Mouse (Mus musculus) limb, embryonic 14.5 days (tissue): Measurements from ENCODE around the gene Rps13. TPM values are rescaled to one million over a fixed set of nuclear protein-coding genes. Genes with fewer than 3 reads are reported as not detected.

Experiments
- ATAC-seq: fragments of 200-750 bp; cut with Nextera tagmentation; 2 replicates; pipeline ENCODE4 v1.8.0; 2017; ENCODE audit warnings: low read depth, moderate number of reproducible peaks, moderate TSS enrichment; ENCODE audit not compliant: low FRiP score
- DNase-seq: peaks from one replicate; pipeline ENCODE4 v3.0.0-alpha.2; 2015; ENCODE audit warnings: low spot score
- H3K27ac ChIP-seq: fragments of 300-500 bp; sonication (generic); replicated peaks from 2 replicates; pipeline ENCODE4 v1.5.1; 2014; ENCODE audit warnings: low read depth, mild to moderate bottlenecking, low read length, moderate library complexity, mixed read lengths
- H3K27me3 ChIP-seq: fragments of 300-500 bp; sonication (generic); 2 replicates; pipeline ENCODE4 v1.6.1; 2014; ENCODE audit warnings: low read length, mixed read lengths; ENCODE audit not compliant: control insufficient read depth, insufficient read depth
- H3K36me3 ChIP-seq: fragments of 300-500 bp; sonication (generic); 2 replicates; pipeline ENCODE4 v1.6.1; 2014; ENCODE audit warnings: mild to moderate bottlenecking, low read length, moderate library complexity, mixed read lengths; ENCODE audit not compliant: control insufficient read depth, insufficient read depth
- H3K4me1 ChIP-seq: fragments of 300-500 bp; sonication (generic); 2 replicates; pipeline ENCODE4 v1.6.1; 2014; ENCODE audit warnings: antibody characterized with exemption, low read length, mixed read lengths; ENCODE audit not compliant: control insufficient read depth, insufficient read depth
- H3K4me2 ChIP-seq: fragments of 300-500 bp; sonication (generic); replicated peaks from 2 replicates; pipeline ENCODE4 v1.6.1; 2014; ENCODE audit warnings: low read depth, mild to moderate bottlenecking, low read length, moderate library complexity; ENCODE audit not compliant: severe bottlenecking
- H3K4me3 ChIP-seq: fragments of 300-500 bp; sonication (generic); replicated peaks from 2 replicates; pipeline ENCODE4 v1.5.1; 2014; ENCODE audit warnings: low read length
- H3K9ac ChIP-seq: fragments of 300-500 bp; sonication (generic); 2 replicates; pipeline ENCODE4 v1.6.1; 2014; ENCODE audit warnings: mild to moderate bottlenecking, low read depth, low read length, moderate library complexity; ENCODE audit not compliant: severe bottlenecking
- H3K9me3 ChIP-seq: fragments of 300-500 bp; sonication (generic); 2 replicates; pipeline ENCODE4 v1.6.1; 2016; ENCODE audit warnings: low read length; ENCODE audit not compliant: control insufficient read depth
- POLR2A ChIP-seq: fragments of 200-500 bp; IDR thresholded peaks from 2 replicates; pipeline ENCODE4 v1.8.0; 2012; ENCODE audit warnings: inconsistent platforms, mild to moderate bottlenecking, moderate library complexity, borderline replicate concordance; ENCODE audit not compliant: insufficient read depth, insufficient read length; ENCODE audit errors: extremely low read depth
- WGBS: fragments of 180-500 bp; shearing (Covaris S2); extraction: QIAGEN DNeasy Blood & Tissue Kit; methylation state at CpG from one replicate; pipeline ENCODE4 v1.1.7; 2014; 5-methylcytosine and 5-hydroxymethylcytosine counted together
- polyA plus RNA-seq, 2 experiments: library from polyadenylated mRNA; depleted of rRNA in 1 of 2; stranded (reverse) in 1 of 2; unstranded in 1 of 2; fragments of >200 nt; fragmentation: Nextera tagmentation in 1 of 2; extraction: Ambion mirVana in 1 of 2; gene quantifications; 2 replicates each; pipeline versions ENCODE4 v1.2.1 to v1.2.3; 2012 to 2014

Gene Rps13
- polyA plus RNA-seq, 2 experiments = 1,010 to 1,380 TPM

- Histone ChIP-seq H3K9me3 (no peaks in the 10 kb centered on the region), H3K9ac (no peak overlapping the region), H3K27me3 (no peaks in the 10 kb centered on the region), H3K4me3 (no peak overlapping the region), H3K36me3 (no peaks in the 10 kb centered on the region), H3K27ac (no peak overlapping the region), H3K4me1 (peaks cover 2% of the 10 kb centered on the region; the same call in 1 of the 2 replicates), H3K4me2 (no peak overlapping the region)
- no peak for ATAC-seq
- no peak for TF ChIP-seq POLR2A
- no peak for DNase-seq
- WGBS = 44% methylated on average over 5 of the region's 5 CpGs
Measured at GRCm38 (mm10) chr7:116292377-116292776, 41.6 kb downstream of the Rps13 start.

DNA sequence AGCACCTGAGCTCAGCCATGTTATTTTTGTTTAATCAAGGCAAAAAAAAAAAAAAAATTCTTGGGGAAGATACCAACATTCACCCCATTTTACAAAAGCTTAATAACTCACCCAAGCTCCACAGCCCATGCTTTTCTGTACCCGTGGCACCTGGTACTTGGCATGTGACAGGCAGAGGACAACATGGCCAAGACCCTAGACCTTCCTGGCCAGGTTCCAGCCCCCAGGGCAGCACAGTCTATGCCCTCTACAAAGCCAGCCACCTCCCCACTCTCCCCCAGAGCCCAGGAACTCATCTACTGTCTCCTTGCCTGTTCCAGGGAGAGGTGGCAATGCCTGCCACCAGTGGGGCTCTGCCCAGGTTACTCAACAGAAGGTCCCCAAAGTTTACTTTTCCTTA is 43.4 kb downstream of the Rps13 start:
- no peak overlapping the region for H3K9ac ChIP-seq
- 85% methylated on average over 1 of the region's 1 CpGs for WGBS
- no peak for ATAC-seq
- no peaks in the 10 kb centered on the region for H3K27me3 ChIP-seq
- H3K27ac ChIP-seq = no peak overlapping the region
- no peak overlapping the region for H3K4me2 ChIP-seq
- no peak overlapping the region for H3K4me3 ChIP-seq
- no peaks in the 10 kb centered on the region for H3K36me3 ChIP-seq
- DNase-seq = no peak
- no peak for TF ChIP-seq POLR2A
- H3K9me3 ChIP-seq = no peaks in the 10 kb centered on the region
- peaks cover 11% of the 10 kb centered on the region for H3K4me1 ChIP-seq

- Histone ChIP-seq H3K9me3 (no peaks in the 10 kb centered on the region), H3K36me3 (no peaks in the 10 kb centered on the region), H3K4me2 (no peak overlapping the region), H3K27me3 (no peaks in the 10 kb centered on the region), H3K4me1 (peaks cover 11% of the 10 kb centered on the region), H3K27ac (no peak overlapping the region), H3K9ac (no peak overlapping the region), H3K4me3 (no peak overlapping the region)
- TF ChIP-seq POLR2A = no peak
- ATAC-seq (no peak), DNase-seq (no peak)
- 92% methylated on average over 3 of the region's 3 CpGs for WGBS
Measured at GRCm38 (mm10) chr7:116288996-116289395, 45.0 kb downstream of the Rps13 start.

DNA sequence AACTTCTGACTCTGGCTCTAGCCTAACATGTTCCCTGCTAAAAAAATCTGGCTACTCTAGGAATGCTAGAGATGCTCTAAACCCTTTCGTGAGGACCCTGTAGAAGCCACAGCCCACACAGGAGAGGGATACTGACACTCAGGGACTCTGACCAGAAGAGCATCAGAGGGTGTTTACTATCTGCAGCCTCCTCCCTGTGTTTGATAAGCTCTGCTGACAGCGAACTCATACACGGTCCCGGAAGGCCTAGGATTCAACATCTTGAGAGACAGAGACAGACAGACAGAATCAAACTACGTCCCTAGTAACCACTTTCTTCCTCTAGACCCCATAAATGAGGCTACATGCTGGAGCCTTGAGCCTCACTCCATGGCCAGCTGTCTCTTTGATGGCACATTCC is 46.0 kb downstream of the Rps13 start:
- peaks cover 11% of the 10 kb centered on the region for H3K4me1 ChIP-seq
- no peak for DNase-seq
- H3K9me3 ChIP-seq = no peaks in the 10 kb centered on the region
- TF ChIP-seq POLR2A = no peak
- 79% methylated on average over 5 of the region's 5 CpGs for WGBS
- H3K4me3 ChIP-seq = no peak overlapping the region
- no peaks in the 10 kb centered on the region for H3K27me3 ChIP-seq
- H3K4me2 ChIP-seq = no peak overlapping the region
- H3K9ac ChIP-seq = no peak overlapping the region
- no peaks in the 10 kb centered on the region for H3K36me3 ChIP-seq
- ATAC-seq = no peak
- no peak overlapping the region for H3K27ac ChIP-seq

DNA sequence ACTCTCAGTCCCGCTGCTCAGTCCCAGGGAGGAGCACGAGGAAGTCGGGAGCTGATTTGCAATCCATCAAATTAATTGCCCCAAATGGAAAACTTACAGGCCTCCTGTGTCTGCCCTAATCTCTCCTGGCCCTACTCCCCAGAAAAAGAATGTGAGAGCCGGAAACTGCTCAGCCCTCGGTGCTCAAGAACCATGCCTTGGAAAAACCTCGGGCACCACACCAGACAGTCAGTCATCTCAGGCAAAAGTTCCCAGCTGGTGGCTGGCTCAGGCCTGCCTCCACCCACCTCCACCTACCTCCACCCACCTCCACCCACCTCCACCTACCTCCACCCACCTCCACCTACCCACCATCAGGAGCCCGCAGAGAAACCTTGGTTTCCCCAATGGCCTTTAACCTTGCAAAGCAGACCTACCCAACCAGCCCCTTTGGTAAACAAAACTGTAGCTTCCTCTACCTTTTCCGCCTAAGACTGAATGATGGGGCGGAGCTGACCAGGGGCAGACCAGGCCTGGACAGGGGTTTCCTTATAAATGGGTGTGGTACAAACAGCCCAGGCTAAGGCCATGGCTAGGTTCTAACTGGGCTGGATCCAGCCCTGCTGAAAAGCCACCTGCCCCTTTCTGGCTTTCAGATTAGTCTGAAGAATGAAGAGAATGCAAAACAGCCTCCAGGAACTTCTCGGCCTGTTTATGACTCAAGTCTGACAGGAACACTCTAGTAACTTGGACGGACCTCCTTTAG is 47.2 kb downstream of the Rps13 start:
- Histone ChIP-seq H3K36me3 (no peaks in the 10 kb centered on the region), H3K4me3 (no peak overlapping the region), H3K9ac (0 out of 2 replicates have a peak overlapping the region, but pooled peaks have one; percentile 21), H3K9me3 (no peaks in the 10 kb centered on the region), H3K27ac (0 out of 2 replicates have a peak overlapping the region, but pooled peaks have one; percentile 5), H3K4me1 (peaks cover 11% of the 10 kb centered on the region), H3K4me2 (no peak overlapping the region), H3K27me3 (no peaks in the 10 kb centered on the region)
- no peak for TF ChIP-seq POLR2A
- WGBS = 21% methylated on average over 11 of the region's 11 CpGs
- 0 out of 2 replicates have a peak, but pooled peaks have one; percentile 13 for ATAC-seq
- peak; percentile 31 for DNase-seq

- Histone ChIP-seq H3K4me1 (peaks cover 11% of the 10 kb centered on the region), H3K36me3 (no peaks in the 10 kb centered on the region), H3K9me3 (no peaks in the 10 kb centered on the region), H3K9ac (no peak overlapping the region), H3K27ac (0 out of 2 replicates have a peak overlapping the region, but pooled peaks have one; percentile 5), H3K4me2 (no peak overlapping the region), H3K4me3 (no peak overlapping the region), H3K27me3 (no peaks in the 10 kb centered on the region)
- DNase-seq = no peak
- TF ChIP-seq POLR2A = no peak
- WGBS = 70% methylated on average over 12 of the region's 12 CpGs
- no peak for ATAC-seq
Measured at GRCm38 (mm10) chr7:116286173-116286572, 47.8 kb downstream of the Rps13 start.
